Mouse (Mus musculus): ENCODE results near the gene Zmym1.
A peak's percentile ranks its signal among the peaks of the same experiment; 100 is the strongest.
"Not testable (repeated sequence)": the region's sequence is repeated elsewhere in the genome, so short reads cannot be mapped to it uniquely, and the experiment has no call there.

The Zmym1 gene

DNA sequence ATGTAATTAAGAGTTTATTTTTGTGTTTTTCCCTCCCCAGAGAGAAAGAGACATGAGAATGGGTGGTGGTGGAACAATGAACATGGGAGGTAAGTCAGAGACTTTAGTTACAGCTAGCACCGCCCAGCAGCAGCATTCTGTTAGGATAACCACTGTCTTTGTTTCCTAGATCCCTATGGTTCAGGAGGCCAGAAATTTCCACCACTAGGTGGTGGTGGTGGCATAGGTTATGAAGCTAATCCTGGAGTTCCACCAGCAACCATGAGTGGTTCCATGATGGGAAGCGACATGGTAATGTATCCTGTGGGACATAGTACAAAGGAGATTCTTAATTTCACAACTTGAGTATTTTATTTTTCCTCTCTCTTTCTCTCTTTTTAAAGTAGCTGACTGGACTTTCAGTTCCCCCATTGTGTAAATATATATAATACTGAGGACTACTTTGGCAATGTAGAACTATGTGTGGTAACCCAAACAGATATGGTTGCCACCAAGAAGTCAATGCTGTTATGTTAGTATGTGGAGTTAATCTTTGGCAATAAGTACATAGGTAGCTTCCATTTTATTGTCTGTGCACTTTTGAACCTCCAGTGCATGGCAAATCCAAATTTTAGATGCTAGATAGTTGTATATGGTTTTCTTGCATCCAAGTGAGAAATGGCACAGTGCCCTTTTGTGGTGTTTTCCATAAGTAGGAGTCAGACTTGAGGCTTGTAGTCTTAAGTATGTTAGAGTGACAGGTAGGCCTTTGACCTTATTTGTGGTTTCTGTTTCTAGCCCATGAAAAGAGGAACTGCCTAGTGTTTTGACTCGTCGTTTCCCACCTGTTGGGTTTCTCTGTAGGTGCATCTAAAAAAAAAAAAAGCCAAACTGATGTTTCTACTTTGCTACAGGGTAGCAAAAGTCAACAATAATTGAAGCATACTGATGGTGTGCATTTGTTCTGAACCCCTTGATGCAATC, 33.4 kb downstream of the Zmym1 start:
- no peak for DNase-seq (ENCODE audit: extremely low spot score, low spot score)

DNA sequence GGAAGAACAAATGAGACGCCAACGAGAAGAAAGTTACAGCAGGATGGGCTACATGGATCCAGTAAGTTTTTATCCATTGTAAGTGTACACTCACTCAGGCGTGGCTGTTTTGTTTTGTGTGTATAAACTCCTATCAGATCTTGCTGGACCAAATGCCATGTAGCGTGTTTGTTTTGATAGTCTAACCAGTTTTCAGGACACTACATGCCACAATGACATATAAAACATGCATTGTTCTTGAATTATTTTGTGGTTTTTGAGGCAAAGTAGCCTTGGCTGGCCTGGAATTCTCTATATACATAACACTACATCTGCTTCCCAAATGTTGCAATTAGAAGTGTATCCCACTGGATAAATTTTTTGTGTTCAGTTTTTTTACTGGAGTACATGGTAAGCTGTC, 34.1 kb downstream of the Zmym1 start:
- DNase-seq (ENCODE audit: extremely low spot score, low spot score), result no peak

DNA sequence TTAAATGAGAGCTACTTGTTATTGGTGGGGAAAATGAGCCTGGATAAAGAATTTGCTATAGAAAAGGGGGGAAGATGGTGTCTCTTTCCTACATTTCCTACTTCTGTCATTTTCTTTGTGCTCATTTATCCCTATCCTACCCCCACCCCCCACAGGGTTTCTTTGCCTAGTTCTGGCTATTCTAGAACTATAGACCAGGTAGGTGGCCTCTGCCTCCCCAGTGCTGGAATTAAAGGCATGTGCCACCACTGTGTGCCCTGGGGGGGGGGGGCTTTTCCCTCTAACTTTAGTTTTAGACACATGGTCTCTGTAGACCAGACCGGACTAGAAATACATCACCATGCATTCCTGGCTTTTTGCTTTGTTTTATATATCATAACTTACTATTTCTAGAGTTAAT, 36.7 kb downstream of the Zmym1 start:
- DNase-seq (ENCODE audit: extremely low spot score, low spot score), result no peak

DNA sequence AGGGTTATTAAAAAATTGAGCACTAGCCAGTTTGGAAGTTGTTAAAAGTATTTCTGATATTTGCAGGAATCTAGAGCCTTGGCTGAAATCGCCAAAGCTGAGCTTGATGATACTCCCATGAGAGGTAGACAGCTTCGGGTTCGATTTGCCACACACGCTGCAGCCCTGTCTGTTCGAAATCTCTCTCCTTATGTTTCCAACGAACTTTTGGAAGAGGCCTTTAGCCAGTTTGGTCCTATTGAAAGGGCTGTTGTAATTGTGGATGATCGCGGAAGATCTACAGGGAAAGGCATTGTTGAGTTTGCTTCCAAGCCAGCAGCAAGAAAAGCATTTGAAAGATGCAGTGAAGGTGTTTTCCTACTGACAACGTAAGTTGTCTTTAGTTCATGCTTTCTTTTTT, 37.8 kb downstream of the Zmym1 start:
- DNase-seq (ENCODE audit: extremely low spot score, low spot score), result no peak

DNA sequence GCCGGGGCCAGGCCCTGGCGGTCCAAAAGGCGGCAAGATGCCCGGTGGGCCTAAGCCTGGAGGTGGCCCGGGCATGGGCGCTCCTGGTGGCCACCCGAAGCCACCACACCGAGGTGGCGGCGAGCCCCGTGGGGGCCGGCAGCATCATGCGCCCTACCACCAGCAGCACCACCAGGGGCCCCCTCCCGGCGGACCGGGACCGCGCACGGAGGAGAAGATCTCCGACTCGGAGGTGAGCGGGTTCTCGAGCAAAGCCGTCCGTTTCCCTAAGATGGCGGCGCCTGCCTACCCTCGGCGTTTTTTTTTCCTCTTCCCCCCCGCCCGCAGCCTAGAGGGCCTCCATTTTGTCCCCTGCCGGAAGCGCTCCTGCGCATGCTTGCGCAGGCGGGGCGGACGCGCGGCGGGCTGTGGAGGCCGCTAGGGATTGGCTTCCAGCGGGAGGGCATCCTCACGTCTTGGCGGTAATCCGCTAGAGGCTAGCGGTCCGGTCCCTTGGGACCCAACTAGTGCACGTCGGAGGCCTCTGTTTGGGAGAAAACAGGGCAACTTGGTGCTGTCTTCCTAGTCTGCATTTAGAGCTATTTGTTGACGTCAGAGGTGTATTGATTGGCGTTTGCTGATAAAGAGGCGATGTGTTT, 38.8 kb downstream of the Zmym1 start:
- DNase-seq (ENCODE audit: extremely low spot score, low spot score), result peak; percentile 87

DNA sequence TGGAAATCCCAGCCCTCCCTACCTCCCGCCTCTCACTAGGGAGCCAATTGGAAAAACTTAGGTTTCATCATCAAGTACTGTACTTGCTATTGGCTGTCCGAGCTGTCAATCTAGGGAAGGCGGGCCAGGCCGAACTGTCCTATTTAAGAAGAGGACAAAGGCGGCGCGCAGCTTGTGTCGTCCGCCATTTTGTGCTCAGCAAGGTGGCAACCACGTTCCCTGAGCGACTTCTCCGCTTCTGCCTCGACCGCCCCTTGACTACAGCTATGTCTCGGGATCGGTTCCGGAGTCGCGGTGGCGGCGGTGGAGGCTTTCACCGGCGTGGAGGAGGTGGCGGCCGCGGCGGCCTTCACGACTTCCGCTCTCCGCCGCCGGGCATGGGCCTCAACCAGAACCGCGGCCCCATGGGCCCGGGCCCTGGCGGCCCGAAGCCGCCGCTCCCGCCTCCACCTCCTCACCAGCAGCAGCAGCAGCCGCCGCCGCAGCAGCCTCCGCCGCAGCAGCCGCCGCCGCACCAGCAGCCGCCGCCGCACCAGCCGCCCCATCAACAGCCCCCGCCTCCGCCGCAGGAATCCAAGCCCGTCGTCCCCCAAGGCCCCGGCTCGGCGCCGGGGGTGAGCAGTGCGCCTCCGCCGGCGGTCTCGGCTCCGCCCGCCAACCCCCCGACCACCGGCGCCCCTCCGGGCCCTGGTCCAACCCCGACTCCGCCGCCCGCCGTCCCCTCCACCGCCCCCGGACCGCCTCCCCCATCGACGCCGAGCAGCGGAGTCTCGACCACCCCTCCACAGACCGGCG, 39.6 kb downstream of the Zmym1 start, which contains the start of gene Sfpq:
Gene Sfpq (plus strand): TSS at position 174 of the 795 bp plus-strand sequence.
- DNase-seq (ENCODE audit: extremely low spot score, low spot score), result peak; percentile 97

DNA sequence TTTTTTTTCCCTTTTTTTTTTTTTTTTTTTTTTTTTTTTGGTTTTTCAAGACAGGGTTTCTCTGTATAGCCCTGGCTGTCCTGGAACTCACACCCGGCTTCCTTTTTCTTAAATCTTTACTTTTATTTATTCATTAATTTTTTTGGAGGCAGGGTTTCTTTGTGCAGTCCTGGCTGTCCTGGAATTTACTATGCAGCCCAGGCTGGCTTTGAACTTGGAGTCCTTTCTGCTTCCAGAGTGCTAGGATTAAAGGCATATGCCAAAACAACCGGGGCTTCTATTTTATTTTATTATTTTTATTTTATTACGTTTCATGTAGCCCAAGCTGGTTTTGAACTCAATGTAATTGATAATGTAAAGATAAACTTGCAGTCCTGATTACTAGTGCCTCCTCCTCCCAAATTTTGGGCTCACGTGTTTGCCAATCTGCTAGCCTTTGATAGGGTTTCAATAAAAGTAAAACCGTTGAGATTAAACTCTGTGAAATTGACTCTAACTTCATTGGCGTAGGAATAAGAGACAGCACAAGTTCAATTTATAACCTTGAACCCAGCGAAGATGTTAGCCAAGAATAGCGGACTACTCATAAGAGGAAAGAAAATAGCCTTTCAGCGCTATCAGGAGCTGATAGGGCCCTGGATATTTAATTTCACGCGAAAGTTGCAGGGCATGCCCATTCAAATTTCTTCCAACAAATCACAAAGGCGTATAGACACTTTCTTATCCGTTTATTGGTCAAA, 40.4 kb downstream of the Zmym1 start:
- DNase-seq (ENCODE audit: extremely low spot score, low spot score), result no peak

DNA sequence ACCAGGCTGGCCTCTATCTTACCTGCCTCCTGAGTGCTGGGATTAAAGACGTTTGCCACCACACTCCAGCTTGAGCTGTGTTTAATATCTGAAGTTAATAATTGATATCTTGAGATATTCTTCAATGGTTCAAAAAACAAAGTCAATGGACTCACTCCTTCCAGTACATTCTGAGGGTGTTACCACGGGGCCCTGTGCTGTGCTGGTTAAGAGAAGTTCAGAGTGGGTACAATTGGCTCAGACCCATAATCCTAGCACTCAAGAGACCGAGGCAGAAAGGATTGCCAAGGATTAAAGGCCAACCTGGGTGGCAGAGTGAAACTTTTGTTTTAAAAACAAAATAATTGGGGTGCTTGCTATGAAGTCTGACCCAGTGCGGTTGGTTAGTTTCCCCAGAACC, 44.6 kb downstream of the Zmym1 start:
- no peak for DNase-seq (ENCODE audit: extremely low spot score, low spot score)

DNA sequence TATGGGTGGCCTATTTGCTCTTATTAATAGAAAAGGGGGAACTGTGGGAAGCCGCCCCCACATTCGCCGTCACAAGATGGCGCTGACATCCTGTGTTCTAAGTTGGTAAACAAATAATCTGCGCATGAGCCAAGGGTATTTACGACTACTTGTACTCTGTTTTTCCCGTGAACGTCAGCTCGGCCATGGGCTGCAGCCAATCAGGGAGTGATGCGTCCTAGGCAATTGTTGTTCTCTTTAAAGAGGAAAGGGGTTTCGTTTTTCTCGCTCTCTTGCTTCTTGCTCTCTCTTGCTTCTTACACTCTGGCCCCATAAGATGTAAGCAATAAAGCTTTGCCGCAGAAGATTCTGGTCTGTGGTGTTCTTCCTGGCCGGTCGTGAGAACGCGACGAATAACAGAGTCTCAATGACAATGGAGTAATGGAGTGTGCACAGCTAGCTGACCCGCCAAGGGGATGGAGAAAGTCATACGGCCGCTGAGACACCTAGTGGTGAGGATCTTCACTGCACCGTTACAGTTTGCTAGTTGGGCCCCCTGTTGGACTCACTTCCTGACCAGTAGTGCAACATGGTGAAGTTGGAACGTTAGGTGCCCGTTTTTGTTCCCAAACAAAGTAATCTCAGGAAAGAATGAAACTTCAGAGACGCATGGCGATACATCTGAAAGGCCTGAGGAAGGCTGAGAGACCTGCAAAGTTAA, 45.5 kb downstream of the Zmym1 start:
- DNase-seq (ENCODE audit: extremely low spot score, low spot score), result peak; percentile 87

DNA sequence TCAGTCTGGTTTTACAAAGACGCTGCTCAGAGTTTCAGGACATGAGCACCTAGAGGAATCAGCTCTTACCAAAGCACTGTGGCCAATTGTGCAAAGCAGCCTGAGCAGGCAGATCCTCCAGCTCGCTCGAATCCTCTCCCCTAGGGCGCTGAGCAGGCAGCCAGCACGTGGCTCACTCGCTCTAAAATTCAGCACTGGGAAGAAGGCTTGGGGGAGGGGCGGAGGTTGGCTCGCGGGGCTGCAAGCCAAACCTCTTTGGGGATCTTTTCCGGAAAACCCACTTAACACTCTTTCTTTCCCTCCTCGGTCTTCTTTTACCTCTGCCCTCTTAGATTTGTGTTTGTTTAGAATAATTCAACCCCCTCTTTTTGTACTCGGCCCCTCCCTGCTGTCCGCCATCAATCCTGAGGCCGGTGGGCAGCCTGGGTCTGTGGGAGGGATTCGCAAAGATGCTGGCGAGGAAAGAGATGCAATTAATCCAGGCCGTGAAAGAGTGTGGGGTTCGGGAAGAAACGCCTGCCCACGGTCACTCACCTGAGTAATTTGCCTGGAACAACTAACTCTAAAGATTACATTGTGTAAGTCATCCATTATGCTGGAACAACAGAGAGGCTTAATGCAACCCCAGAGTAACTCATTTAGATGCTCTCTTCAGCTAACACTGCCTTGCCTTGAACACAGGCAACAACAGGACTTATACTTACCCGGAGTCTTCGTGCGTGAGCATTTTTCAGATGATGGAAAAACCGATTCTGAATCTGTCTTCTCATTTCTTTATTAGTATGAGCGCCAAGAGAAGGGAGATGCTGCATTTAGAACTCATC, 55.6 kb downstream of the Zmym1 start:
- peak; percentile 70 for DNase-seq (ENCODE audit: extremely low spot score, low spot score)

DNA sequence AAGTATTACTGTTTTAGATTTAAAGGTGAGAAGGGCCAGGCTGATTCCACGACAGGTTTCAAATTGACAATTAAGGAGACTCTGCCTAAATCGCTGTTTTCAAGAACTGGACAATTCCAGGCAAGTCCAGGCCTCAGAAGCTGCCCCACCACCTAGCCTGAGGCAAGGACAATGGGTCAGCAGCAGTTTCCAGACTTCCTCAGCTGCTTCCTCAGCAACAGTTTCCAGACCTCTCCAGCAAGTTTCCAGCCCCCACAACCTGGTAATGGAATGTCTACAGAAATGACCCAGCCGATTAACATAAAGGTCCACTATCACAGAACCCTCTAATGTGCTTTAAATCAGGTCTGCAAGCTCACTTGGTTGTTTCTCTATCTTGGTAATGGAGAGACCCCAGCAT, 56.6 kb downstream of the Zmym1 start:
- DNase-seq (ENCODE audit: extremely low spot score, low spot score), result no peak

DNA sequence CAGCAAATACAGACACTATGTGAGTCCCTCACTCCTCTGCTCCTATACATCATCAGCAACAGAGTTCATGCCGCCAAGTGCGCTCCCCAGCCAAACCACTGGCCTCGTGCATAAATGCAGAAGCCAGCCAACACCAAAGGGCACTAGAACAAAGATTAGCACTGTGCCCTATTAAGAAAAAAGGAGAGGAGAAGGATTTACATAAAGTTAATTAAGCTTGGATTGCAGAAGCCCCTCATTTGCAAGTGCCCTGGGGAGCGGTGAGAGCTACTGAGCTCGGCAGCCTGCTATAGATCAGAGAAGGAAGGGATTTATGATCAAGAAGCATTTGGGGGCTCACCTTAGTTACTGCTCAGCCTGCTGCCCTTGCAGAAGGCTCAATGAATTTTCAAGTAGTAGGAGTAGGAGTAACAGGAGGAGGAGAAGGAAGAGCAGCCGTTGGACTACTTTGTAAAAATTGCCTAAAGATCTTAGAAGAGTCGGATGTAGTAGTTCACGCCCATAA, 60.3 kb downstream of the Zmym1 start:
- no peak for DNase-seq (ENCODE audit: extremely low spot score, low spot score)

DNA sequence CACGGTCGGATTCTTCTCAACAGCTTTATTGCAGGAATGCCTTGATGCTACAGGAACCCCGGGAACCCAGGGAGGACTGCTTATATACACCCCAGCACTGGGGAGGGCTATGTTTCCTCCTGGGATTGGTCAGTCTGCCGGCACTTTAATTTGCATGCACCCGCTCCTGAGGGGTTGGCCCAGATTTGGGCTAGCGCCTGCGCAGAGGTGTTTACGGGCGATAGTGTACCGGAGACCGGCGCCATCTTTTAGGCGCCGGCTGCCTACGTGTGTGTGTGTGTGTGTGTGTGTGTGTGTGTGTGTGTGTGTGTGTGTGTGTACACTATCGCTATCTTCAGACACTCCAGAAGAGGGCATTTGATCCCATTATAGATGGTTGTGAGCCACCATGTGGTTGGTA, 61.6 kb downstream of the Zmym1 start:
- not testable (repeated sequence) for DNase-seq (ENCODE audit: extremely low spot score, low spot score)
